Mouse (Mus musculus) spleen, postnatal 10 days (tissue): Measurements from ENCODE around the gene Meiob.

ENCODE experiments used
- DNase-seq, 2 experiments: peaks; one replicate each; pipeline ENCODE4 v3.0.0; 2021 to 2022; ENCODE audit warnings: low spot score in 2 of 2

The Meiob gene

DNA sequence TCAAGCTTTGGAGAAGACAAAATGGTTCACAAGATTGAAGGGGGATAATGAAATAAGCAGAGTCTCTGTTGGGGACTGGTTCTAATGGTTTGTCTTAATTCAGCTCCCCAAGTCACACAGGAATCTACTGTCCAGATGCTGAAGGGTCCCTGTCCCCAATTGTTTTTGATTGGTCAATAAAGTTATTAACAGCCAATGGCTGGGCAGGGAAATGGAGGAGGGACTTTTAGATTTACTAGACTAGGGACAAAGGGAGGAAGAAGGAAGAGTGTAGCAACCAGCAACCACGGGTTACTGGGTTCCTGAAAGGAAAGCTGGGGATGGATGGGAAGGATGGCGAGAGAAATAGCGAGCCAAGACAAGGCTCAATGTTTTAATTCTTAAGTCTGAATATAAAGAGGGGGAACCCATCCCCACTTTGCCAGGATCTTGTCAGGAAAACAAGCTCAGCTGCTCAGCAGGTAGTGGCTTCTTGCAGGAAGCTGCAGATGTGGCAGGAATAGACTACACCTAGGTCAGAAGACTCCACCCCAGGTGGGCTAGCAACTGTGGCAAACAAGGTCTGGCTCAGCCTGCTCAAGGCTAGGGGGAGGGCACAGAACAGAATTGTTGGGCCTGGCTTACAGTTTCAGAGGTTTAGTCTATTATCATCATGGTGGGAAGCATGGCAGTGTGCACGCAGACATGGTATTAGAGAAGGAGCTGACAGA, 69.8 kb downstream of the Meiob start:
- no peak for DNase-seq

DNA sequence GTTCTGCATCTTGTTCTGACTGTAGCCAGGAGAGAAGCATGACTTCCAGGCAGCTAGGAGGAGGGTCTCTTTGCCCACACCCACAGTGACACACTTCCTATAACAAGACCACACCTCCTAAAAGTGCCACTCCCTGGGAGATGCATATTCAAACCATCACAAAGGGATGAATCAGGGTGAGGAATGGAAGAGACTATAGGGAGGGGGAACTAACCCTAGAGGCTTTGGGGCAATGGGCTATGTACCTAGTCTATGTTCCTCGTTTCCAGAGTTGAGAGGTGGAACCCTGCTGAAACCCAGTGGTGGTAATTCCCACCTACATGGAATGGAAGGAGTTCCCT, 70.3 kb downstream of the Meiob start:
- DNase-seq = no peak

GRCm38 (mm10) chr17:24874989-24875388, 70.9 kb downstream of the Meiob start:
- DNase-seq = no peak

DNA sequence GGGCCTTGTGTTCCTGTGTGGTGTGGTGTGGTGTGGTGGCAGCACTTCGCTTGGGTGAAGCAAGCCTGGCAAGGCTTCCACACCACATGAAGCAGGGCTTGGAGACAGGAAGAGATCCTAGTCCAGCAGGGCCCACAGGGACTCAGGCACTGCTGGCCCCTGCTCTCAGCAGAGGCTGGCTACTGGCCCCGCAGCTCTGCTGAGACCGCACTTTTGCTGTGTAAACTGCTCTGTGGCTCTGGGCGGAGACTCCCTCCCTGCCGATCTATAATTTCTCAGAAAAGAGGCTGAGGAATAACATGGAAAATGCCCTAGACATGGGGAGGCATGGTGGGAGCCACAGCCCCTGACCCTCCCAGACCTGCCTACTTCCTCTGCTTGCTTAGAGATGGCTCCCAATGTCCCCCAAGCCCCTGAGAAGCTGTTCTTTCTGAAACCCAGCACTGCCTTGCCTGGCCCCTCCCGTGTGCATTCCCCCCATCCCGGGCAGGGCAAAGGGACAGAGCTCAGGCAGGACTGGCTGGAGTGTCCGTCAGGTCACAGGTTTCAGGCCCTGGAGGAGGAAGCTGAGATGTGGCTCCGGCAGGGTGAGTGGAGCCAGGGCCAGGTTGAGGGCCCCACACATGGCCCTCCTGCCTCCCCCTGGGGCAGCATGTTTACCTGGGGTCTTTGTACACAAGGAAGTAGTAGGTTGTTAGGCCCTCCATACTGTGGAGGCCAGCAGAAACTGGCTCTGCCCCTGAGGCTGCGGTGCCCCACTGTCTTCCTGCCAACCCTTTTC, 73.4 kb downstream of the Meiob start:
- DNase-seq = no peak

- DNase-seq = no peak
Observed at GRCm38 (mm10) chr17:24878117-24878397, 74.0 kb downstream of the Meiob start.

DNA sequence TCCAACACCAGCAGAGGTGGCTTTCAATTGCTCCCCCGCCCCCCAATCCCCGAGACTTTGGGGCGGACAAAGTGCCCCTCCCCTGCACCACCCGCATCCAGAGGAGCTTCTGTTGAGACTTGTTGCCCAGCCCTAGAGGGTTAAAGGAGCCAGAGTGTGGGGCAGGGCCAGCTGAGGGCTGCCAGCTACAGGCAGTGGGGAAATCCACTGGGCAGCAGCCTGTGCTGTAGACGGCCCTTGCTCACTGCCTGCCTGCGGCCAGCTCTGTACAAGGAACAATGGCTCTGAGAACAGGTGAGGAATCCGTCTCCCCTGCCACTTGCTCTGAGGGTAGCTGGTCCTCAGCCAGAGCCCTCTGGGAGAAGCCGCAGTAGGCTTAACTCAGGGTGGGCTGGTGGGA, 74.4 kb downstream of the Meiob start:
- no peak for DNase-seq

DNA sequence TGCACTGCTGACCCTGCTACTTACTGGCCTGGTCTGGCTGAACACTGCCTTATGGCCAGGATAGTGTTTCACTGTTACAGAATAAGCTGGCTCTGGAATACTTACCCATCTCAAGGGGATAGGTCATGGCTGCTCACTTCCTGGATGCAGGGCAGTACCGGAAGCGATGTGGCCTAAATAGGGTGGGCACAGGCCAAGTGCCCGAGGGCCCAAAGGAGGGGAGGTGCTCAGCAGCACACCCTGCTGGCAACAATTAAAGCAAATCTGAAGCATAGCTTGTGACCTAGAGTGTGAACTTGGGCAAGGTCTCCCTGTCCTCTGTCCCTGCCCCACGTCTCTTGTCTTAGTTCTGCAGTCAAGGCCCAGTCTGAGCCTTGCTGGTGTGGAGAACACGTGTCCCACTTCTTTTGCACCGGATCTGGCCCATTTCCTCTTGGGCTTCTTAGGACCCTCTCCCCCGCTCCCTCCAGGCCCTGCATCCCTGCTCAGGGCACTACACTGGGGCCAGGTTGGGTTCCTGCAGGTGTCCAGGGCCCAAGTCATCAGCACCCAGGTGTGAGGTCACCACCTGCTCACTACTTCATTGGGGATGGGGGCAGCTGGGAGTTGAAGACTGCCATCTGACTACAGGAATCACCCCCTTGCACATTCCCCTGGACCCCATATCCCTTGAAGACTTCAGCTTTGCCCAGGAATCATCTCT, 77.8 kb downstream of the Meiob start:
- DNase-seq = peak; percentile 52 to 69

GRCm38 (mm10) chr17:24884391-24884790, 80.3 kb downstream of the Meiob start:
- no peak for DNase-seq

- no peak for DNase-seq
Observed at GRCm38 (mm10) chr17:24885356-24886133, 81.5 kb downstream of the Meiob start.

GRCm38 (mm10) chr17:24886134-24886931, 82.2 kb downstream of the Meiob start, which contains the start of the genes Nubp2 and Spsb3:
Nubp2 (minus strand) TSS chr17:24886349.
Spsb3 (plus strand) TSS chr17:24886643.
- DNase-seq = peak; percentile 93 to 98

- no peak for DNase-seq
Observed at GRCm38 (mm10) chr17:24886932-24887271, 82.8 kb downstream of the Meiob start.

DNA sequence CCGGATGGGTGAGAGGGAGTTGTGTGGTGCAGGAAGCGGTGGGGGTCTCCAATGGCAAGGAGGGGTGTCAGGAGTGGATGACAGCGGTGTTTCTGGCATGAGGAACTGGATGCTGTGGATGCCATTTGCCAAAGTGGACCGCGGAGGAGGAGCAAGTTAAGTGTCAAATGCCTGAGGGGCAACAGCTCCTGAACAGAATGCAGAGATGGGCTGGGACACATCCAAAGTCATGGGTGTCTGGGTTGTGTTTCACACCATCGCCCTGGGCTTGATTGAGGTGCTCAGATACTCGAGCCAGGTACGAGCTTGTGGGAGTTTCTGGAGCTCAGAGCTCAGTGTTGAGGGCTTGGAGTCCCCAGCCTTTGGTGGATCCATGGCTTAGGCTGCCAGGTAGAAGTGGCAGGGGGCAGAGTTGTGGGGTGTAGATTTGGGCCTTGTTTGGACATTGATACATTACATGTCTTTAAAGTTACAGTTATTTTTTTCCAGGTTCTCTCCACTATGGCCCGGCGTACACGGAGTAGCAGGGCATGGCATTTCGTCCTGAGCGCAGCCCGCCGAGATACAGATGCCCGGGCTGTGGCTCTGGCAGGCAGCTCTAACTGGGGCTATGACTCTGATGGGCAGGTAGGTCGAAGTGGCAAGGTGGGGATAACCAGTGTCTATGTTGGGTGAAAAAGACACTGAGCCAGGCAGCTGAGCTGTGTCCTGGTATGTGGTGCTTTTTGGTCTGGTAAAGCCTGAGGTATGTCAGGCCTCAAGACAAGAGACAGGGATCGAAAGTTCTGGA, 83.4 kb downstream of the Meiob start:
- DNase-seq = no peak

GRCm38 (mm10) chr17:24888862-24889261, 84.8 kb downstream of the Meiob start:
- no peak for DNase-seq
